Mouse (Mus musculus): ENCODE results near the gene Atp8b2. TPM values are rescaled to one million over a fixed set of nuclear protein-coding genes. Genes with fewer than 3 reads are reported as not detected.
A peak's percentile ranks its signal among the peaks of the same experiment; 100 is the strongest.

Atp8b2 gene
- total and polyA plus RNA-seq, 2 experiments from 2014 or later: 10.9 to 83.5 TPM

- peak overlapping the region; percentile 75 for H3K9ac ChIP-seq (replicated peaks; ENCODE audit: low read length)
- no peaks in the 10 kb centered on the region for H3K9me3 ChIP-seq (ENCODE audit: low read length)
- no peak for TF ChIP-seq CTCF (IDR thresholded peaks at IDR 0.05; ENCODE audit: low read depth)
- peaks cover 33% of the 10 kb centered on the region for H3K36me3 ChIP-seq (ENCODE audit: insufficient read depth, low read length)
- H3K4me3 ChIP-seq (ENCODE audit: low read length): peak overlapping the region; percentile 58
- ATAC-seq (peak; percentile 48), DNase-seq (ENCODE audit: low spot score) (peak; percentile 37)
- H3K4me2 ChIP-seq (ENCODE audit: low read depth, low read length): peak overlapping the region; percentile 97
- peak overlapping the region; percentile 80 for H3K27ac ChIP-seq
- H3K4me1 ChIP-seq (ENCODE audit: insufficient read depth, low read length): no peaks in the 10 kb centered on the region
- WGBS: 9% methylated on average over 22 of the region's 23 CpGs
- no peaks in the 10 kb centered on the region for H3K27me3 ChIP-seq (ENCODE audit: insufficient read depth, low read length)
Observed at GRCm38 (mm10) chr3:89997791-89998495, 34.6 kb upstream of the Atp8b2 start.

- Histone ChIP-seq H3K9ac (replicated peaks; ENCODE audit: low read length) (no peak overlapping the region), H3K27ac (no peak overlapping the region), H3K4me2 (ENCODE audit: low read depth, low read length) (no peak overlapping the region), H3K9me3 (ENCODE audit: low read length) (no peaks in the 10 kb centered on the region), H3K27me3 (ENCODE audit: insufficient read depth, low read length) (no peaks in the 10 kb centered on the region), H3K4me1 (ENCODE audit: insufficient read depth, low read length) (no peaks in the 10 kb centered on the region), H3K4me3 (ENCODE audit: low read length) (no peak overlapping the region), H3K36me3 (ENCODE audit: insufficient read depth, low read length) (peaks cover 11% of the 10 kb centered on the region; the same call in 1 of the 2 replicates)
- DNase-seq (ENCODE audit: low spot score): no peak
- no peak for TF ChIP-seq CTCF (IDR thresholded peaks at IDR 0.05; ENCODE audit: low read depth)
- 94% methylated on average over 5 of the region's 5 CpGs for WGBS
- no peak for ATAC-seq
Observed at GRCm38 (mm10) chr3:89994807-89995515, 31.7 kb upstream of the Atp8b2 start.

GRCm38 (mm10) chr3:89987822-89988221 is 24.5 kb upstream of the Atp8b2 start:
- H3K27ac ChIP-seq: no peak overlapping the region
- no peak for ATAC-seq
- no peak for TF ChIP-seq CTCF (IDR thresholded peaks at IDR 0.05; ENCODE audit: low read depth)

GRCm38 (mm10) chr3:89987211-89987610 is 23.9 kb upstream of the Atp8b2 start:
- Histone ChIP-seq H3K4me2 (ENCODE audit: low read depth, low read length) (no peak overlapping the region), H3K4me1 (ENCODE audit: insufficient read depth, low read length) (no peaks in the 10 kb centered on the region), H3K9ac (replicated peaks; ENCODE audit: low read length) (no peak overlapping the region), H3K4me3 (ENCODE audit: low read length) (no peak overlapping the region), H3K27ac (no peak overlapping the region), H3K36me3 (ENCODE audit: insufficient read depth, low read length) (no peaks in the 10 kb centered on the region), H3K27me3 (ENCODE audit: insufficient read depth, low read length) (no peaks in the 10 kb centered on the region), H3K9me3 (ENCODE audit: low read length) (no peaks in the 10 kb centered on the region)
- no peak for TF ChIP-seq CTCF (IDR thresholded peaks at IDR 0.05; ENCODE audit: low read depth)
- DNase-seq (ENCODE audit: low spot score) (no peak), ATAC-seq (no peak)
- 48% methylated on average over 3 of the region's 3 CpGs for WGBS

More at GRCm38 (mm10) chr3:89987822-89988221, 24.5 kb upstream of the Atp8b2 start:
- no peaks in the 10 kb centered on the region for H3K9me3 ChIP-seq (ENCODE audit: low read length)
- H3K4me1 ChIP-seq (ENCODE audit: insufficient read depth, low read length): no peaks in the 10 kb centered on the region
- H3K4me2 ChIP-seq (ENCODE audit: low read depth, low read length): no peak overlapping the region
- no peak overlapping the region for H3K4me3 ChIP-seq (ENCODE audit: low read length)
- no peak for DNase-seq (ENCODE audit: low spot score)
- no peaks in the 10 kb centered on the region for H3K36me3 ChIP-seq (ENCODE audit: insufficient read depth, low read length)
- 95% methylated on average over 4 of the region's 4 CpGs for WGBS
- H3K27me3 ChIP-seq (ENCODE audit: insufficient read depth, low read length): no peaks in the 10 kb centered on the region
- H3K9ac ChIP-seq (replicated peaks; ENCODE audit: low read length): no peak overlapping the region

GRCm38 (mm10) chr3:89982426-89982825 is 19.1 kb upstream of the Atp8b2 start:
- Histone ChIP-seq H3K36me3 (ENCODE audit: insufficient read depth, low read length) (no peaks in the 10 kb centered on the region), H3K27ac (no peak overlapping the region), H3K4me1 (ENCODE audit: insufficient read depth, low read length) (no peaks in the 10 kb centered on the region), H3K9ac (replicated peaks; ENCODE audit: low read length) (no peak overlapping the region), H3K27me3 (ENCODE audit: insufficient read depth, low read length) (no peaks in the 10 kb centered on the region), H3K9me3 (ENCODE audit: low read length) (no peaks in the 10 kb centered on the region), H3K4me3 (ENCODE audit: low read length) (no peak overlapping the region), H3K4me2 (ENCODE audit: low read depth, low read length) (no peak overlapping the region)
- 75% methylated on average over 5 of the region's 5 CpGs for WGBS
- ATAC-seq: no peak
- TF ChIP-seq CTCF (IDR thresholded peaks at IDR 0.05; ENCODE audit: low read depth): no peak
- no peak for DNase-seq (ENCODE audit: low spot score)

GRCm38 (mm10) chr3:89976859-89977258 is 13.6 kb upstream of the Atp8b2 start:
- Histone ChIP-seq H3K27ac (no peak overlapping the region), H3K4me1 (ENCODE audit: insufficient read depth, low read length) (no peaks in the 10 kb centered on the region), H3K4me2 (ENCODE audit: low read depth, low read length) (no peak overlapping the region), H3K36me3 (ENCODE audit: insufficient read depth, low read length) (no peaks in the 10 kb centered on the region), H3K9me3 (ENCODE audit: low read length) (no peaks in the 10 kb centered on the region), H3K27me3 (ENCODE audit: insufficient read depth, low read length) (no peaks in the 10 kb centered on the region), H3K4me3 (ENCODE audit: low read length) (no peak overlapping the region), H3K9ac (replicated peaks; ENCODE audit: low read length) (no peak overlapping the region)
- ATAC-seq: no peak
- TF ChIP-seq CTCF (IDR thresholded peaks at IDR 0.05; ENCODE audit: low read depth): no peak
- no peak for DNase-seq (ENCODE audit: low spot score)

GRCm38 (mm10) chr3:89968509-89968908 is 5.2 kb upstream of the Atp8b2 start:
- H3K27ac ChIP-seq: no peak overlapping the region
- H3K4me3 ChIP-seq (ENCODE audit: low read length): no peak overlapping the region
- ATAC-seq: no peak
- no peak overlapping the region for H3K4me2 ChIP-seq (ENCODE audit: low read depth, low read length)
- no peaks in the 10 kb centered on the region for H3K9me3 ChIP-seq (ENCODE audit: low read length)
- no peaks in the 10 kb centered on the region for H3K36me3 ChIP-seq (ENCODE audit: insufficient read depth, low read length)
- H3K4me1 ChIP-seq (ENCODE audit: insufficient read depth, low read length): peaks cover 14% of the 10 kb centered on the region
- H3K9ac ChIP-seq (replicated peaks; ENCODE audit: low read length): no peak overlapping the region
- no peak for TF ChIP-seq CTCF (IDR thresholded peaks at IDR 0.05; ENCODE audit: low read depth)
- no peaks in the 10 kb centered on the region for H3K27me3 ChIP-seq (ENCODE audit: insufficient read depth, low read length)
- DNase-seq (ENCODE audit: low spot score): no peak
- WGBS: 82% methylated on average over 7 of the region's 7 CpGs
